Mouse (Mus musculus): Measurements from ENCODE around the gene Znrf4.

DNA sequence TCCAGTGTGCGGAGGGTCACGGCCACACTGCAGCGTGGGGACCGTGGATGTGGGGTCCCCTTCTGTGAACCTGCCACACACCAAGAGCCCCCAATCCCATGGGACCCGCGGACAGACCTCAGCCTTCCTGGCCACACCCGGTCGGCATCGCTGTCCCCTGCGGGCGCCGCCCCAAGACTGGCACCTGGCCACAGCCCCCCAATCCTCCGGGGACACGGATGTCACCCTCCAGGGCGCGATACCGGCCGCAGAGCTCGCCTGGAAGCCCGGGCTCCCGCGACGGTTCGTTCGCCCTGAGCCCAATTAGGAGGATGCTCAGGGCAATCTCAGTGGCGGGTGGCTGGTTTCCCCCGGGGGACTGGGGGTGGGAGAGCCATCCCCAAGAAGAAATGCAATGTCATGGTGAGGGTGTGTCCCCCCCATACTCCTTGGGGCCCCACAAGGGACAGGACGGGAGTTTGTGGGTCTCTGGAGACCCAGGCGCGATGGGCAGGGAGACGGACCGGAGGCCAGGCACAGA is 37.9 kb downstream of the Znrf4 start:
- TF ChIP-seq CTCF (IDR thresholded peaks at IDR 0.05; ENCODE audit: borderline replicate concordance, control insufficient read depth, extremely low read depth, insufficient read depth, low read length, poor library complexity): no peak
- no peak for TF ChIP-seq POLR2A (IDR thresholded peaks at IDR 0.05; ENCODE audit: control insufficient read depth, extremely low read depth, insufficient read depth, low read length, poor library complexity)

Data from thymus, adult 2 months (tissue).